Mouse (Mus musculus) liver, embryonic 11.5 days (tissue): ENCODE measurements around the gene Rab3a. TPM values are rescaled to one million over a fixed set of nuclear protein-coding genes. Genes with fewer than 3 reads are reported as not detected.
A peak's percentile ranks its signal among the peaks of the same experiment; 100 is the strongest.

Experiments used
- ATAC-seq: fragments of 200-750 bp; cut with Nextera tagmentation; replicated peaks from 2 replicates; pipeline ENCODE4 v1.8.0; 2017; ENCODE audit warnings: moderate number of reproducible peaks, mild to moderate bottlenecking, moderate TSS enrichment, moderate library complexity; ENCODE audit not compliant: low FRiP score
- DNase-seq: peaks from one replicate; pipeline ENCODE4 v3.0.0-alpha.2; 2017; ENCODE audit warnings: low spot score
- H3K27ac ChIP-seq: fragments of 300-500 bp; sonication (generic); 2 replicates; pipeline ENCODE4 v1.5.1; 2014; ENCODE audit warnings: mild to moderate bottlenecking, low read depth, low read length, control low read depth
- H3K27me3 ChIP-seq: fragments of 300-500 bp; sonication (generic); replicated peaks from 2 replicates; pipeline ENCODE4 v1.6.1; 2014; ENCODE audit warnings: low read length, mixed read lengths; ENCODE audit not compliant: control insufficient read depth, insufficient read depth
- H3K36me3 ChIP-seq: fragments of 300-500 bp; sonication (generic); 2 replicates; pipeline ENCODE4 v1.6.1; 2014; ENCODE audit warnings: mild to moderate bottlenecking, low read length, moderate library complexity, mixed read lengths; ENCODE audit not compliant: control insufficient read depth, insufficient read depth
- H3K4me1 ChIP-seq: fragments of 300-500 bp; sonication (generic); replicated peaks from 2 replicates; pipeline ENCODE4 v1.6.1; 2014; ENCODE audit warnings: low read length, mixed read lengths; ENCODE audit not compliant: control insufficient read depth, insufficient read depth
- H3K4me2 ChIP-seq: fragments of 300-500 bp; sonication (generic); 2 replicates; pipeline ENCODE4 v1.6.1; 2014; ENCODE audit warnings: mild to moderate bottlenecking, control low read depth, moderate library complexity
- H3K4me3 ChIP-seq: fragments of 300-500 bp; sonication (generic); 2 replicates; pipeline ENCODE4 v1.5.1; 2014; ENCODE audit warnings: low read depth, low read length, control low read depth
- H3K9ac ChIP-seq: fragments of 300-500 bp; sonication (generic); 2 replicates; pipeline ENCODE4 v1.6.1; 2014; ENCODE audit warnings: low read depth, low read length, control low read depth
- H3K9me3 ChIP-seq: fragments of 300-500 bp; sonication (generic); 2 replicates; pipeline ENCODE4 v1.6.1; 2016; ENCODE audit warnings: low read length, inconsistent platforms, mixed read lengths; ENCODE audit not compliant: control insufficient read depth
- WGBS: fragments of 180-500 bp; shearing (Covaris S2); extraction: QIAGEN DNeasy Blood & Tissue Kit; methylation state at CpG from one replicate; pipeline ENCODE4 v1.1.7; 2014; 5-methylcytosine and 5-hydroxymethylcytosine counted together
- polyA plus RNA-seq: library from polyadenylated mRNA; unstranded; fragments of >200 nt; fragmentation: Nextera tagmentation; extraction: Ambion mirVana; gene quantifications from 2 replicates; pipeline ENCODE4 v1.2.1, GENCODE M21; 2014

The Rab3a gene
- polyA plus RNA-seq, 1 experiment from 2014 or later, result 6.3 TPM

DNA sequence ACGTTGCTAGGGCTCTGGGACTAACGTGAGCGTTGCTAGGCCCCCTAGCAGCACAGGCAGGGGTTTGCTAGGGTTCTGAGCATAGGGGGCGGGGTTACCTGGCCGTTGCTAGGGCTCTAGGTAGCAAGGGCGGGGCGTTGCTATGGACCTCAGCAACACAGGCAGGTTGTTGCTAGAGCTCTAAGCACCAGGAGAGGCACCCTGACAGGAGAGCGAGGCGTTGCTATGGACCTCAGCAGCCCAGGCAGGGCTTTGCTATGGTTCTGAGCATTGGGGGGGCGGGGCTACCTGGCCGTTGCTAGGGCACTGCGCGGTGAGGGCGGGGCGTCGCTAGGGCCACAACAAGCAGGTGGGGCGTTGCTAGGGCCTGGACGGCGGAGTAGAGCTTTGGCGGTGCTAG is 38.2 kb downstream of the Rab3a start:
- peaks cover 8% of the 10 kb centered on the region for H3K27me3 ChIP-seq
- peaks cover 51% of the 10 kb centered on the region for H3K4me1 ChIP-seq
- H3K9me3 ChIP-seq, result no peaks in the 10 kb centered on the region
- peak overlapping the region; percentile 85; the same call in 1 of the 2 replicates for H3K9ac ChIP-seq
- peaks cover 5% of the 10 kb centered on the region; the same call in 1 of the 2 replicates for H3K36me3 ChIP-seq
- under 1% methylated on average over 20 of the region's 20 CpGs for WGBS
- H3K27ac ChIP-seq, result peak overlapping the region; percentile 83
- peak overlapping the region; percentile 82 for H3K4me3 ChIP-seq
- DNase-seq, result peak; percentile 80
- peak overlapping the region; percentile 91 for H3K4me2 ChIP-seq
- ATAC-seq, result peak; percentile 19

DNA sequence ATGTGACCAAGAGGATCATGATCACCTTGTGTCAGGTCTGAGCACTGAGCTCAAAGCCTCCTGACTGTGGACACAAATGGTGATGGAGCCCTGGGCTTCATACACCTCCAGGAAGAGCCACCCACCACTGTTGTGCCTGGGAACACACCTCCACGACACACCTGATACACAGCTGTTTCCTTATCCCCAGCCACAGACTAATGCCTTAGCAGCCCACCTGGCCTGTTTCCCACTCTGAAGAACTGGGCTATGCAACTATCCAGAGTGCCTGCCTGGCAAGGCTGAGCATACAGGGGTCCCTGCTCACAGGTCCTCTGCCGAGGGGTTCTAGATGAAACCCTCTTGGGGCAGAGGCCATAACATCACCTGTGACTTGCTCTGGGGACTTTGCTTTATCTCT is 39.7 kb downstream of the Rab3a start:
- no peak overlapping the region for H3K9ac ChIP-seq
- peaks cover 45% of the 10 kb centered on the region for H3K4me1 ChIP-seq
- no peak for DNase-seq
- H3K9me3 ChIP-seq, result no peaks in the 10 kb centered on the region
- no peak for ATAC-seq
- H3K27me3 ChIP-seq, result peaks cover 23% of the 10 kb centered on the region
- WGBS, result 73% methylated on average over 2 of the region's 2 CpGs
- no peak overlapping the region for H3K27ac ChIP-seq
- H3K4me3 ChIP-seq, result no peak overlapping the region
- no peak overlapping the region for H3K4me2 ChIP-seq
- no peaks in the 10 kb centered on the region for H3K36me3 ChIP-seq

DNA sequence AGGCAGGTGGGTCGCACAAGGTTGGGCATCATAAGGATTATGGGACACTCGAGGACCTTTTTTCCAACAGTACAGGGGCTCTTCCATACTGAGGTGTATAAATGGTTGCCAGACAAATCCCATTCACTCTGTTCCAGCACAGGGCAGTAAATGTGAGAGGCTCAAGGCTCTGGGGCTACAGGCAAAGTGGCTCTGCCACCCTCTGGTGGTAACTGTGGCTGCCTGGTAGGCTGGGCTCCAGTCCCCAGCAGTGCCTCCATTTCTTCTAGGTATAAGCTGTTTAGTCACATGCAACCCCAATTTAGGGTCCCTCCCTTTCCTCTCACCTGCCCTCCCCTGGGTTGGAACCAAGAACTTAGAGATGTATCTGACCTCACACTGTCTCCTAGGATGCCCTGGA is 40.9 kb downstream of the Rab3a start:
- no peak for ATAC-seq
- WGBS, result 85% methylated on average over 2 of the region's 2 CpGs
- H3K36me3 ChIP-seq, result no peaks in the 10 kb centered on the region
- no peak overlapping the region for H3K27ac ChIP-seq
- no peak overlapping the region for H3K4me3 ChIP-seq
- H3K4me1 ChIP-seq, result peaks cover 37% of the 10 kb centered on the region
- H3K4me2 ChIP-seq, result no peak overlapping the region
- H3K27me3 ChIP-seq, result peaks cover 34% of the 10 kb centered on the region
- no peak for DNase-seq
- H3K9ac ChIP-seq, result no peak overlapping the region
- H3K9me3 ChIP-seq, result no peaks in the 10 kb centered on the region

DNA sequence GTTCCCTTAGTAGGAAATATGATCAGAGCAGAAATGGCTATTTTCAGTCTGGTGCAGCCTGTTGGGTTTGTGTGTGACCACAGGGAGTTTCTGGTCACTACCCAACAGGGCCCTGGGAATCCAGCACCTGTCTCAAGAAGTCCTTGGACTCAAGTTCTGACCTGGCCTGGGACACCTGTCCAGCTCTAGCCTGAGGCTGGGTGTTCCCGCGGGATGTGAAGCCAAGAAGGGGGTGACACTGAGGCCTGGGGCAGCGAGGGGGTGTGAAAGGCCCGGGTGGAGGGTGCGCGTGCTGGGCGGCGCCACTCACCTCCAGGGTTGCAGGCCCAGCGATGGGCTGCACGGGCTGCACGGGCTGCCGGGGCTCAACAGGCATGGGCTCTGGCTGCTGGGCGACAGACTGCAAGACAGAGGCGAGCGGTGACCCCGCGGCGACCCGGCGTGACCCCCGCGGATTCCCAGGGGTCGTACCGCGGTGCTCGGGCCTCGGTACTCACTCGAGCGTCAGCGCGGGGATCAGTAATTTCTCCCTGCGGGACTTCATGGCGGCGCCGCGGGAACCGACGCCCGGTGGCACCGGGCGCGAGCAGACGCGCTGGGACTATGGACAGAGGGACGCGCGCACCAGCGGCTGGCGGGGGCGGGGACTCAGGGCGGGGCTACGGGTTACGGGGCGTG is 42.1 kb downstream of the Rab3a start:
- H3K36me3 ChIP-seq, result no peaks in the 10 kb centered on the region
- no peak overlapping the region; the same call in 1 of the 2 replicates for H3K27ac ChIP-seq
- H3K27me3 ChIP-seq, result peaks cover 43% of the 10 kb centered on the region
- H3K4me1 ChIP-seq, result peaks cover 27% of the 10 kb centered on the region
- DNase-seq, result peak; percentile 50
- peak overlapping the region; percentile 97 for H3K4me2 ChIP-seq
- H3K4me3 ChIP-seq, result peak overlapping the region; percentile 60
- no peaks in the 10 kb centered on the region for H3K9me3 ChIP-seq
- ATAC-seq, result no peak
- peak overlapping the region; percentile 75 for H3K9ac ChIP-seq
- 4% methylated on average over 54 of the region's 54 CpGs for WGBS

DNA sequence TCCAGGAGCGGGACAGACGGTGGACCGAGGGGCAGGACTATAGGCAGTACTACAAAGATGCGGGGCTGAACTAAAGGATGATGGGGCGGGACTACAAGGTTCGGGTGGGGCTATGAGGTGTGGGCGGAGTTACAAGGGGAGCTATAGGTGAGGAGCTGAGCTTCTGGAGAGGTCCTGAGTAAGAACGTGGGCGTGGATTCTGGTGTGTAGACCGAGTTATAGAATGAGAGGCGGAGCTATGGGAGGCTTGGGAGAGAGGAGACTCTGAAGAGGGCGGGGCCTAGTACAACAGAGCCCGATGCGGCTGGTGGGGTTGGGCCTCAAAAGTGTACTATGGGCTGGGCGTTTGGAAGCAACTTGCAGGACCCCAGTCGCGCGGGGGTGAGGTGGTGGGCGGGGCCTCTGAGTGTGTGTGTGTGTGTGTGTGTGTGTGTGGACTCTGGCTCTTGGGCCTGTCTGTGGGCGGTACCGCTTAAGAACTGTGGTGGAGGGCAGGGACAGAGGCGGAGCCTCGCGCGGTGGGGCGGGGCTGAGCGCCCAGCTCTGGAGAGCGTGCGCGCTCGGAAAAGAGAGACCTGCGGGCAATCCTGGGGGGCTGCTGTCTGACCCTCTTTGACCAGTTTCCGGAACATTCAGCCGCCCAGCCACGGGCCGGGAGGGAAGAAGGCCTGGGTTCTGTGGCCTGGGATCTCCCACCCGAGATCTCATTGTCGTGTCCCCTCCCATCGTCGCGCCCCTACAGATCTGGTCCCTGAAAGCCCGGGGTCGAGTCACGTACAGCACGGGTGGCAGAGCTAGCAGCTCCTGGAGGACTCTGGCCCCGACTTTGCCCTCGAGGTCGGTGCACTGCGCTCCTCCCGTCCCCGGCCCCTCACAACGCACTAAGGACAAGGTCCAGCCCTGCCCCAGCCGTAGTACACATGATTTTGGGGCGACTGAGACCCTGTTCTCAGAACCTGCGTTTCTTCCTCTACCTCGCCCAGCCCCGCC is 42.9 kb downstream of the Rab3a start:
- peak overlapping the region; percentile 75 for H3K9ac ChIP-seq
- under 1% methylated on average over 57 of the region's 57 CpGs for WGBS
- H3K27ac ChIP-seq, result peak overlapping the region; percentile 9; the same call in 1 of the 2 replicates

DNA sequence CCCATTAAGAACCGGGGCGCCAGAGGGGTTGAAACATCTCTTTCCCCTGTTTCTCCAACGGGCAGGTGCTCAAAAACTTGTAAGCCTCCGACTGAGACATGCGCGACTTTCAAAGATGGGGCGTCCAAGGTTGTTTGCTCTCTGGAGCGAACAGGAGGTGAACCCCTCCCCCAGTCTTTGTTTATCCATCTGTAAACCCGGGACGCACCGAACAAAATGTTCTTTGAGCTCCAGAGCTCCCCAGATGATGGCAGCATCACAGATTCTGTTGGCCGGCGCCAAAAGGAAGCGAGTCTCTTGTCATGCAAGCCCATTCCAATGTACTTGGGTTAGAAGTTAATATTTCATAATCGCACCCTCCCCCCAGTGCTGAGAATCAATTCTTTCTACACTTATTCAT is 43.8 kb downstream of the Rab3a start:
- Histone ChIP-seq H3K27me3 (peaks cover 48% of the 10 kb centered on the region), H3K36me3 (no peaks in the 10 kb centered on the region), H3K4me1 (peaks cover 16% of the 10 kb centered on the region), H3K9ac (no peak overlapping the region; the same call in 1 of the 2 replicates), H3K4me3 (peak overlapping the region; percentile 60), H3K4me2 (peak overlapping the region; percentile 97), H3K27ac (no peak overlapping the region), H3K9me3 (no peaks in the 10 kb centered on the region)
- no peak for ATAC-seq
- WGBS, result 16% methylated on average over 15 of the region's 15 CpGs
- DNase-seq, result no peak

More for the DNA sequence above, 42.9 kb downstream of the Rab3a start:
- peaks cover 25% of the 10 kb centered on the region for H3K4me1 ChIP-seq
- DNase-seq (peak; percentile 94), ATAC-seq (peak; percentile 84)
- H3K4me2 ChIP-seq, result peak overlapping the region; percentile 97
- no peaks in the 10 kb centered on the region for H3K36me3 ChIP-seq
- H3K27me3 ChIP-seq, result peaks cover 48% of the 10 kb centered on the region
- peak overlapping the region; percentile 60 for H3K4me3 ChIP-seq
- no peaks in the 10 kb centered on the region for H3K9me3 ChIP-seq

DNA sequence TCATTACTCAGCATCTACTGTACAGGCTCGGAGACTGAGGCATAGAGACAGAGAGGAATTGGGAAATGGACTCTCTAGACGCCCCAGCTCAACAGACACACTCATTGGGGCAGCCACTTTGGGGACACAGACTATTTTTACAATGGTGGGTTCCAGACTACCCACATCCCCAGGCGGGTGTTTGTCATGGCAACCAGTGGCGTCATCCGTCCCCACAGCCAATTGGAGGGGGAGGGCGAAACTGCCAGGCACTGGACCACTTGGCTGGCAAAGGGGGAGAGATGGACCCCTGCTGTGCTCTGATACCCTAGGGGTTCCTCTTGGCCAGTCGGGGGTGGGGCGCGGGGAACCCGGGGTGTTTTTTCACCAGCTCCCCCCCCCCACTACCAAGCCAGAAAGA is 46.2 kb downstream of the Rab3a start:
- ATAC-seq, result no peak
- peaks cover 24% of the 10 kb centered on the region for H3K4me1 ChIP-seq
- H3K36me3 ChIP-seq, result no peaks in the 10 kb centered on the region
- no peak for DNase-seq
- no peak overlapping the region for H3K4me2 ChIP-seq
- H3K9me3 ChIP-seq, result no peaks in the 10 kb centered on the region
- H3K27ac ChIP-seq, result no peak overlapping the region
- peaks cover 48% of the 10 kb centered on the region for H3K27me3 ChIP-seq
- H3K4me3 ChIP-seq, result no peak overlapping the region
- no peak overlapping the region for H3K9ac ChIP-seq
- 54% methylated on average over 10 of the region's 10 CpGs for WGBS

DNA sequence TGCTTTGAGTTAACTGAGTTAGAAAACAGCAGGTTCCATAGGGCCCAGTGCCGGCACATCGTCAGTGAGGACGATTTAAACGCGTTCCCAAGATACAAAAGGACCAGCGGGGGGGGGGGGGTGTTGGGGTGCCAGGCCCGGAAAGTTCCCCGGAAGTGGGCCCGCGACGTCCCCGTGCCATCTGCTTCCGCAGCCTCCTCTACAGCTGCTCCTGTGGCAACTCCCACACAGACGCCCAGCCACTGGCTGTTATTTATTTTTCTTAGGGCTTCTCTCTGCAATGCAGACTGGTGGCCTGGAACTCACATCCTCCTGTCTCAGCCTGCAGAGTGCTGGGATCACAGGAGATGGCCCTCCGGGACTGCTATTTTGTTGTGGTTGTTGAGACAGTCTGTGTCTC is 46.7 kb downstream of the Rab3a start:
- no peak for ATAC-seq
- peaks cover 23% of the 10 kb centered on the region for H3K4me1 ChIP-seq
- no peak for DNase-seq
- no peak overlapping the region for H3K4me2 ChIP-seq
- peaks cover 47% of the 10 kb centered on the region for H3K27me3 ChIP-seq
- H3K27ac ChIP-seq, result no peak overlapping the region
- H3K9ac ChIP-seq, result no peak overlapping the region
- WGBS, result 25% methylated on average over 15 of the region's 15 CpGs
- H3K4me3 ChIP-seq, result no peak overlapping the region
- no peaks in the 10 kb centered on the region for H3K9me3 ChIP-seq
- H3K36me3 ChIP-seq, result no peaks in the 10 kb centered on the region
